Mouse (Mus musculus) liver, embryonic 11.5 days (tissue): ENCODE data around the gene 7530416G11Rik. TPM values are rescaled to one million over a fixed set of nuclear protein-coding genes. Genes with fewer than 3 reads are reported as not detected.

Experiments used
- ATAC-seq: fragments of 200-750 bp; cut with Nextera tagmentation; replicated peaks from 2 replicates; pipeline ENCODE4 v1.8.0; 2017; ENCODE audit warnings: moderate number of reproducible peaks, mild to moderate bottlenecking, moderate TSS enrichment, moderate library complexity; ENCODE audit not compliant: low FRiP score
- DNase-seq: peaks from one replicate; pipeline ENCODE4 v3.0.0-alpha.2; 2017; ENCODE audit warnings: low spot score
- H3K27ac ChIP-seq: fragments of 300-500 bp; sonication (generic); 2 replicates; pipeline ENCODE4 v1.5.1; 2014; ENCODE audit warnings: mild to moderate bottlenecking, low read depth, low read length, control low read depth
- H3K27me3 ChIP-seq: fragments of 300-500 bp; sonication (generic); replicated peaks from 2 replicates; pipeline ENCODE4 v1.6.1; 2014; ENCODE audit warnings: low read length, mixed read lengths; ENCODE audit not compliant: control insufficient read depth, insufficient read depth
- H3K36me3 ChIP-seq: fragments of 300-500 bp; sonication (generic); 2 replicates; pipeline ENCODE4 v1.6.1; 2014; ENCODE audit warnings: mild to moderate bottlenecking, low read length, moderate library complexity, mixed read lengths; ENCODE audit not compliant: control insufficient read depth, insufficient read depth
- H3K4me1 ChIP-seq: fragments of 300-500 bp; sonication (generic); replicated peaks from 2 replicates; pipeline ENCODE4 v1.6.1; 2014; ENCODE audit warnings: low read length, mixed read lengths; ENCODE audit not compliant: control insufficient read depth, insufficient read depth
- H3K4me2 ChIP-seq: fragments of 300-500 bp; sonication (generic); 2 replicates; pipeline ENCODE4 v1.6.1; 2014; ENCODE audit warnings: mild to moderate bottlenecking, control low read depth, moderate library complexity
- H3K4me3 ChIP-seq: fragments of 300-500 bp; sonication (generic); 2 replicates; pipeline ENCODE4 v1.5.1; 2014; ENCODE audit warnings: low read depth, low read length, control low read depth
- H3K9ac ChIP-seq: fragments of 300-500 bp; sonication (generic); 2 replicates; pipeline ENCODE4 v1.6.1; 2014; ENCODE audit warnings: low read depth, low read length, control low read depth
- H3K9me3 ChIP-seq: fragments of 300-500 bp; sonication (generic); 2 replicates; pipeline ENCODE4 v1.6.1; 2016; ENCODE audit warnings: low read length, inconsistent platforms, mixed read lengths; ENCODE audit not compliant: control insufficient read depth
- WGBS: fragments of 180-500 bp; shearing (Covaris S2); extraction: QIAGEN DNeasy Blood & Tissue Kit; methylation state at CpG from one replicate; pipeline ENCODE4 v1.1.7; 2014; 5-methylcytosine and 5-hydroxymethylcytosine counted together
- polyA plus RNA-seq: library from polyadenylated mRNA; unstranded; fragments of >200 nt; fragmentation: Nextera tagmentation; extraction: Ambion mirVana; gene quantifications from 2 replicates; pipeline ENCODE4 v1.2.1, GENCODE M21; 2014

The 7530416G11Rik gene
- polyA plus RNA-seq, result not detected in 2 replicates

DNA sequence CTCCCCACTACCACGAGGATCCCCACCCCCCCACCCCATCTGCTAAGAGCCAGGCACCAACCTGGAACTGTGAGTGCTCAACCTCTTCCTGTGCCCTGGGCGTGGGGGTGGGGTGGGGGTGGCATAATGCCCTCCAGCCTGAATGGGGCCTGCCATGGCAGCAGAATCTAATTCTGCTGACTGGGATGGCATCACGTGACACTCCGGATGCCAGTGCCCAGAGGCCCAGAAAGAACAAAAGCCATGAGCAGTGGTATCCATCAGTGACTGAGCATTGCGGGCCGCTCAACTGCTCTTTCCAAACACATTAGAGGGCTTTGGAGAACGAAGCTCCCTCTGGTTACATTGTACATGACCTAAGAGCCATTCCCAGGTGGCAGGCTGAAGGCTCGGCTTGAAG is at the start of gene 7530416G11Rik:
Gene 7530416G11Rik, minus strand, starts transcription at position 101 of the 400 bp plus-strand sequence.
- 82% methylated on average over 8 of the region's 8 CpGs for WGBS
- no peaks in the 10 kb centered on the region for H3K4me1 ChIP-seq
- ATAC-seq (no peak), DNase-seq (no peak)
- H3K27ac ChIP-seq, result no peak within 1 kb of the TSS
- H3K4me2 ChIP-seq, result no peak within 1 kb of the TSS
- no peak within 1 kb of the TSS for H3K4me3 ChIP-seq
- no peaks in the 10 kb centered on the region for H3K36me3 ChIP-seq
- no peak within 1 kb of the TSS for H3K9ac ChIP-seq
- H3K9me3 ChIP-seq, result no peaks in the 10 kb centered on the region
- peaks cover 3% of the 10 kb centered on the region; the same call in 1 of the 2 replicates for H3K27me3 ChIP-seq

GRCm38 (mm10) chr15:85546500-85546899 is 43.5 kb upstream of the 7530416G11Rik start:
- Histone ChIP-seq H3K4me2 (no peak overlapping the region), H3K4me3 (no peak overlapping the region), H3K4me1 (no peaks in the 10 kb centered on the region), H3K36me3 (no peaks in the 10 kb centered on the region), H3K27me3 (no peaks in the 10 kb centered on the region; the same call in 1 of the 2 replicates), H3K9me3 (no peaks in the 10 kb centered on the region), H3K27ac (no peak overlapping the region), H3K9ac (no peak overlapping the region)
- DNase-seq (no peak), ATAC-seq (no peak)
- WGBS, result 76% methylated on average over 4 of the region's 4 CpGs

GRCm38 (mm10) chr15:85545369-85545768 is 42.3 kb upstream of the 7530416G11Rik start:
- Histone ChIP-seq H3K27me3 (peaks cover 1% of the 10 kb centered on the region; the same call in 1 of the 2 replicates), H3K4me1 (no peaks in the 10 kb centered on the region), H3K9ac (no peak overlapping the region), H3K36me3 (no peaks in the 10 kb centered on the region), H3K27ac (no peak overlapping the region), H3K4me3 (no peak overlapping the region), H3K4me2 (no peak overlapping the region), H3K9me3 (no peaks in the 10 kb centered on the region)
- WGBS, result 62% methylated on average over 5 of the region's 5 CpGs
- DNase-seq, result no peak
- ATAC-seq, result no peak

GRCm38 (mm10) chr15:85538170-85538569 is 35.1 kb upstream of the 7530416G11Rik start:
- WGBS, result 69% methylated on average over 11 of the region's 11 CpGs
- Histone ChIP-seq H3K36me3 (no peaks in the 10 kb centered on the region), H3K27ac (no peak overlapping the region), H3K9ac (no peak overlapping the region), H3K4me2 (no peak overlapping the region), H3K4me1 (no peaks in the 10 kb centered on the region), H3K9me3 (no peaks in the 10 kb centered on the region), H3K27me3 (peaks cover 6% of the 10 kb centered on the region; the same call in 1 of the 2 replicates), H3K4me3 (no peak overlapping the region)
- no peak for ATAC-seq
- DNase-seq, result no peak

- H3K27me3 ChIP-seq, result peaks cover 6% of the 10 kb centered on the region; the same call in 1 of the 2 replicates
These were observed 34.1 kb upstream of the 7530416G11Rik start for GRCm38 (mm10) chr15:85537151-85537550.

GRCm38 (mm10) chr15:85534646-85535045 is 31.6 kb upstream of the 7530416G11Rik start:
- ATAC-seq (no peak), DNase-seq (no peak)
- Histone ChIP-seq H3K36me3 (no peaks in the 10 kb centered on the region), H3K9me3 (no peaks in the 10 kb centered on the region), H3K4me3 (no peak overlapping the region), H3K9ac (no peak overlapping the region), H3K27me3 (peaks cover 3% of the 10 kb centered on the region; the same call in 1 of the 2 replicates), H3K4me2 (no peak overlapping the region), H3K27ac (no peak overlapping the region), H3K4me1 (no peaks in the 10 kb centered on the region)
- 85% methylated on average over 6 of the region's 6 CpGs for WGBS

More at GRCm38 (mm10) chr15:85537151-85537550, 34.1 kb upstream of the 7530416G11Rik start:
- no peaks in the 10 kb centered on the region for H3K4me1 ChIP-seq
- H3K36me3 ChIP-seq, result no peaks in the 10 kb centered on the region
- H3K27ac ChIP-seq, result no peak overlapping the region
- DNase-seq, result no peak
- no peak overlapping the region for H3K9ac ChIP-seq
- ATAC-seq, result no peak
- H3K4me3 ChIP-seq, result no peak overlapping the region
- H3K4me2 ChIP-seq, result no peak overlapping the region
- no peaks in the 10 kb centered on the region for H3K9me3 ChIP-seq
- 67% methylated on average over 25 of the region's 25 CpGs for WGBS

- Histone ChIP-seq H3K27me3 (peaks cover 3% of the 10 kb centered on the region; the same call in 1 of the 2 replicates), H3K27ac (no peak overlapping the region), H3K9ac (no peak overlapping the region), H3K4me3 (no peak overlapping the region), H3K4me1 (no peaks in the 10 kb centered on the region), H3K9me3 (no peaks in the 10 kb centered on the region), H3K4me2 (no peak overlapping the region), H3K36me3 (no peaks in the 10 kb centered on the region)
- 70% methylated on average over 8 of the region's 8 CpGs for WGBS
- ATAC-seq, result no peak
- no peak for DNase-seq
These were observed 31.2 kb upstream of the 7530416G11Rik start for GRCm38 (mm10) chr15:85534215-85534614.

GRCm38 (mm10) chr15:85532063-85532462 is 29.0 kb upstream of the 7530416G11Rik start:
- H3K9me3 ChIP-seq, result no peaks in the 10 kb centered on the region
- no peak for ATAC-seq
- H3K4me3 ChIP-seq, result no peak overlapping the region
- no peak overlapping the region for H3K4me2 ChIP-seq
- DNase-seq, result no peak
- H3K4me1 ChIP-seq, result no peaks in the 10 kb centered on the region
- H3K27ac ChIP-seq, result no peak overlapping the region
- H3K27me3 ChIP-seq, result no peaks in the 10 kb centered on the region
- WGBS, result 64% methylated on average over 3 of the region's 3 CpGs
- H3K9ac ChIP-seq, result no peak overlapping the region
- no peaks in the 10 kb centered on the region for H3K36me3 ChIP-seq

GRCm38 (mm10) chr15:85529911-85530310 is 26.9 kb upstream of the 7530416G11Rik start:
- Histone ChIP-seq H3K4me3 (no peak overlapping the region), H3K4me1 (no peaks in the 10 kb centered on the region), H3K9me3 (no peaks in the 10 kb centered on the region), H3K27ac (no peak overlapping the region), H3K4me2 (no peak overlapping the region), H3K27me3 (no peaks in the 10 kb centered on the region), H3K9ac (no peak overlapping the region), H3K36me3 (no peaks in the 10 kb centered on the region)
- no peak for DNase-seq
- WGBS, result 64% methylated on average over 3 of the region's 3 CpGs
- no peak for ATAC-seq
